Mouse (Mus musculus): ENCODE measurements around the gene Lst1.

DNA sequence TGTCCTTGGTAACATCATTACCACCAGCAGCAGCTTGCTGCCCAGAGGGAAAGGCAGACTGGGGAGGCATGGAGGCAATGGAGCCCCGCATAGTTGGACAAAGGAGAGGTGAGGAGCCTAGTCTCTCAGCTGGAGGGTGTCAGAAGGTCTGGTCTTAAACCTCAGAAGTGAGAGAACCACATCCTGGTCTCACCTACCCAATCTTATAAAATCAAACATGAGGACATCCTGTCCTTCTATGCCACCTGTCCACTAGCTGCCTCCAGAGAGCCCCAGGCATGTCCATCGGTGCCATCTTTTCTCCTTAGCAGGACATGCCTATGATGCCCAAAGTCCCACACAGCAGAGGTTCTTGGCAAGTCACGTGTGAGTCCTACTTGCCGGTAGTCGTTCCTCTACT, 8.1 kb downstream of the Lst1 start:
- TF ChIP-seq CTCF (IDR thresholded peaks at IDR 0.05; ENCODE audit: borderline replicate concordance, extremely low read depth, insufficient read depth, insufficient read length): no peak
- TF ChIP-seq POLR2A (IDR thresholded peaks at IDR 0.05; ENCODE audit: borderline replicate concordance, extremely low read depth, insufficient read depth, insufficient read length, poor library complexity, severe bottlenecking): no peak
